Mouse (Mus musculus): ENCODE measurements around the gene Baiap2. TPM values are rescaled to one million over a fixed set of nuclear protein-coding genes. Genes with fewer than 3 reads are reported as not detected.
A peak's percentile ranks its signal among the peaks of the same experiment; 100 is the strongest.

Gene Baiap2
- polyA plus RNA-seq, 2 experiments from 2014 or later, result 7.9 to 11.5 TPM

- no peak for ATAC-seq
These were observed 37.2 kb downstream of the Baiap2 start for GRCm38 (mm10) chr11:119979596-119980385.

- ATAC-seq, result no peak
These were observed 39.2 kb downstream of the Baiap2 start for GRCm38 (mm10) chr11:119981769-119982168.

GRCm38 (mm10) chr11:119982236-119982635, 39.7 kb downstream of the Baiap2 start:
- ATAC-seq, result no peak

GRCm38 (mm10) chr11:119983151-119983550, 40.6 kb downstream of the Baiap2 start:
- ATAC-seq, result no peak

GRCm38 (mm10) chr11:119986751-119987425, 44.3 kb downstream of the Baiap2 start:
- ATAC-seq, result no peak

GRCm38 (mm10) chr11:119987876-119988275, 45.3 kb downstream of the Baiap2 start:
- ATAC-seq, result no peak

GRCm38 (mm10) chr11:119988391-119988790, 45.8 kb downstream of the Baiap2 start:
- no peak for ATAC-seq

GRCm38 (mm10) chr11:119989115-119989564, 46.6 kb downstream of the Baiap2 start:
- no peak for ATAC-seq

- ATAC-seq, result no peak
These were observed 48.2 kb downstream of the Baiap2 start for GRCm38 (mm10) chr11:119990658-119991337.

GRCm38 (mm10) chr11:119991338-119991678, 48.7 kb downstream of the Baiap2 start:
- peak; percentile 85 for ATAC-seq

GRCm38 (mm10) chr11:119997351-119997750, 54.8 kb downstream of the Baiap2 start:
- ATAC-seq, result no peak

GRCm38 (mm10) chr11:120002041-120002440, 59.5 kb downstream of the Baiap2 start:
- ATAC-seq, result no peak

- ATAC-seq, result no peak
These were observed 60.2 kb downstream of the Baiap2 start for GRCm38 (mm10) chr11:120002634-120003220.

- ATAC-seq, result no peak
These were observed 63.1 kb downstream of the Baiap2 start for GRCm38 (mm10) chr11:120005434-120006317.

GRCm38 (mm10) chr11:120007496-120008080, 65.0 kb downstream of the Baiap2 start:
- ATAC-seq, result no peak

- no peak for ATAC-seq
These were observed 65.9 kb downstream of the Baiap2 start for GRCm38 (mm10) chr11:120008501-120008900.

GRCm38 (mm10) chr11:120008956-120009355, 66.4 kb downstream of the Baiap2 start:
- no peak for ATAC-seq

GRCm38 (mm10) chr11:120009937-120010336, 67.4 kb downstream of the Baiap2 start:
- no peak for ATAC-seq

- no peak for ATAC-seq
These were observed 68.7 kb downstream of the Baiap2 start for GRCm38 (mm10) chr11:120011114-120011760.

GRCm38 (mm10) chr11:120011761-120012560, 69.4 kb downstream of the Baiap2 start:
- ATAC-seq, result no peak
